Mouse (Mus musculus) forebrain, postnatal 0 days (tissue): ENCODE measurements around the gene Spaca7. TPM values are rescaled to one million over a fixed set of nuclear protein-coding genes. Genes with fewer than 3 reads are reported as not detected.
"Not testable (repeated sequence)": the region's sequence is repeated elsewhere in the genome, so short reads cannot be mapped to it uniquely, and the experiment has no call there.

Experiments
- ATAC-seq: fragments of 200-750 bp; cut with Nextera tagmentation; 2 replicates; pipeline ENCODE4 v1.8.0; 2017; ENCODE audit warnings: mild to moderate bottlenecking, moderate library complexity
- DNase-seq: peaks from one replicate; pipeline ENCODE4 v3.0.0-alpha.2; 2015
- H3K27ac ChIP-seq: fragments of 300-500 bp; sonication (generic); 2 replicates; pipeline ENCODE4 v1.5.1; 2014; ENCODE audit warnings: low read depth, mild to moderate bottlenecking, antibody characterized with exemption, low read length, moderate library complexity, mixed read lengths
- H3K27me3 ChIP-seq: fragments of 300-500 bp; sonication (generic); 2 replicates; pipeline ENCODE4 v1.6.1; 2014; ENCODE audit warnings: mild to moderate bottlenecking, low read length, mixed read lengths; ENCODE audit not compliant: insufficient read depth
- H3K36me3 ChIP-seq: fragments of 300-500 bp; sonication (generic); 2 replicates; pipeline ENCODE4 v1.6.1; 2014; ENCODE audit warnings: mild to moderate bottlenecking, moderate library complexity; ENCODE audit not compliant: insufficient read depth
- H3K4me1 ChIP-seq: fragments of 300-500 bp; sonication (generic); 2 replicates; pipeline ENCODE4 v1.6.1; 2014; ENCODE audit warnings: antibody characterized with exemption; ENCODE audit not compliant: insufficient read depth
- H3K4me2 ChIP-seq: fragments of 300-500 bp; sonication (generic); 2 replicates; pipeline ENCODE4 v1.6.1; 2014; ENCODE audit warnings: low read depth, mild to moderate bottlenecking, moderate library complexity
- H3K4me3 ChIP-seq: fragments of 300-500 bp; sonication (generic); 2 replicates; pipeline ENCODE4 v1.5.1; 2014; ENCODE audit warnings: low read depth, low read length, mixed read lengths
- H3K9ac ChIP-seq: fragments of 300-500 bp; sonication (generic); 2 replicates; pipeline ENCODE4 v1.6.1; 2014; ENCODE audit warnings: mild to moderate bottlenecking
- H3K9me3 ChIP-seq: fragments of 300-500 bp; sonication (generic); 2 replicates; pipeline ENCODE4 v1.6.1; 2016; ENCODE audit warnings: low read length
- CTCF ChIP-seq: sonication (generic); IDR thresholded peaks from 2 replicates; pipeline ENCODE4 v1.5.1; 2016; ENCODE audit warnings: antibody characterized with exemption, control low read depth, low read depth
- WGBS: fragments of 180-500 bp; shearing (Covaris S2); extraction: QIAGEN DNeasy Blood & Tissue Kit; methylation state at CpG from one replicate; pipeline ENCODE4 v1.1.7; 2014; 5-methylcytosine and 5-hydroxymethylcytosine counted together
- polyA plus RNA-seq: library from polyadenylated mRNA; unstranded; fragments of >200 nt; fragmentation: Nextera tagmentation; extraction: Ambion mirVana; gene quantifications from 2 replicates; pipeline ENCODE4 v1.2.1, GENCODE M21; 2015
- total RNA-seq: library from RNA; depleted of rRNA; stranded (reverse); fragments of >200 nt; gene quantifications from 2 replicates; pipeline ENCODE4 v1.2.3, GENCODE M21; 2014

The Spaca7 gene
- total and polyA plus RNA-seq, 2 experiments from 2014 or later: not detected

DNA sequence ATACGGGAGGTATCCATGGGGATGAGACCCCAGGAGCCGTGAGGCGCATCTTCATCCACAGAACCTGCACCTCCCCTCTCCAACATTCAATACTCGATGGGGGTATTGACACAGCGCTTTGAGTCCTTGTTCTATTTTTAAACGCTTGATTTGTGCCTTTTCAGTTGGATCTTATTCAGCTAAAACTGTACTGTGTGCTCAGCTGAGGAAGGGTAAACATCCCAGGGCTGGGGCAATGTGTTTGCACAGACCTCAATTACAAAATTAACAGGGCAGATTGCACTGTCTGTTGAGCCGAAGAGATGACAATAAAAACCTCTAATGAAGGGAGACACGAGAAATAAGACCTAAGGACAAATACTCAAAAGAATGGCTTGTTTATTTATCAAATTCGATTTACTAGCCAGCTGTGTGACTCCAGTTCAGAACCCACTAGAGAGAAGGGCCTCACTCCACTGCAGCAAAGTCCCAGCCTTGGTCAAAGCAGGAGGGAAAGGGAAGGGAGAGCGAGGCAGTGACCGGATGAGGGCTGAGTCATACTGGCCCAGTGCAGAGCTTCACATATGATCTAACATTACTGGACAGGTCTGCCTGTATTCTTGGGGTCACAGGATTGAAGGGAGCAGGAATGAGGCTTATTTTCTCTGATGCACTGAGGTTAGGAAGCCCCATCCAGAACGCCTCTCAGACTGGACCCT, 37.1 kb downstream of the Spaca7 start:
- Histone ChIP-seq H3K27ac (no peak overlapping the region), H3K4me2 (no peak overlapping the region), H3K27me3 (no peaks in the 10 kb centered on the region), H3K4me1 (no peaks in the 10 kb centered on the region), H3K9ac (no peak overlapping the region), H3K9me3 (no peaks in the 10 kb centered on the region), H3K36me3 (peaks cover 2% of the 10 kb centered on the region; the same call in 1 of the 2 replicates), H3K4me3 (no peak overlapping the region)
- ATAC-seq (0 out of 2 replicates have a peak, but pooled peaks have one; percentile 46), DNase-seq (no peak)
- TF ChIP-seq CTCF: no peak
- 50% methylated on average over 12 of the region's 12 CpGs for WGBS

DNA sequence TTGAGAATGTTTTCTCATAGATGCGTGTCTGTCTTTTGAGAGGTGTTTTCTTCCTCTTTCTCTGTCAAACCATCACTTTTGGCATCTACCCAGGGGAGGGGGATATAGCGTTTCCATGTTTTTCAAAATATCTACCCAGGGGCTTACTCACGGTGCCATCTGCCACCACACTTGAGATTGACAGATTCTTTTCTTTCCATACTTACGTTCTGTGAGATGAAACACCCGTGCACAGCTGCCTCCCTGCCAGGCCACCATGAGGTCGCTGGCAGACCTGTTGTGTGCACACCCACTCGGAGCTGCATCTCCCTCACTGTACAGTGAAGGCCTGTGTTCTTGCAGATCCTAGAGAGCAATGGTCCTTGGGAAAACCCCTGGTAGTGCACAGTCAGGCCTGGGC, 40.4 kb downstream of the Spaca7 start:
- no peak overlapping the region for H3K4me3 ChIP-seq
- no peak for ATAC-seq
- no peaks in the 10 kb centered on the region for H3K27me3 ChIP-seq
- H3K4me2 ChIP-seq: no peak overlapping the region
- peaks cover 15% of the 10 kb centered on the region for H3K36me3 ChIP-seq
- H3K9ac ChIP-seq: no peak overlapping the region
- TF ChIP-seq CTCF: no peak
- H3K27ac ChIP-seq: no peak overlapping the region
- H3K4me1 ChIP-seq: no peaks in the 10 kb centered on the region
- 42% methylated on average over 7 of the region's 7 CpGs for WGBS
- DNase-seq: no peak
- H3K9me3 ChIP-seq: no peaks in the 10 kb centered on the region

DNA sequence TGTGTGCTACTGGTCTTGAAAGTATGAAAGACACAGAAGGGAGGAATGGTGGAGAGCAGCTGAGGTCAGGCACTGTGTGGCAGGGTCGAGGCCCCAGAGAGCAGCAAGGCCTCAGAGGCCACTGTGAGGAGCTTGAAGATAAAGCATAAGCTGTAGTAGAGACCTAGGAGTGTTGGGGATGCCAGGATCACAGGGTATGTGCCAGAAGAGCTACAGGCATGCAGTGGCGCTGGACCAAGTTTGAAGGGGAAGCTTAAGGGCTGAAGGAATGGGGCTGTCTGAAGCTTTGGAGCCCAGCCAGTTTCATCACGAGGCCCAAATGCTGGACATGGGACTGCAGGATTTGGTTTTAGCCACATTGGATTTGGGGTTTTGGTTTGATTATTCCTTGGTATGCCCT, 44.5 kb downstream of the Spaca7 start:
- DNase-seq, H3K9ac ChIP-seq, ATAC-seq: not testable (repeated sequence)

DNA sequence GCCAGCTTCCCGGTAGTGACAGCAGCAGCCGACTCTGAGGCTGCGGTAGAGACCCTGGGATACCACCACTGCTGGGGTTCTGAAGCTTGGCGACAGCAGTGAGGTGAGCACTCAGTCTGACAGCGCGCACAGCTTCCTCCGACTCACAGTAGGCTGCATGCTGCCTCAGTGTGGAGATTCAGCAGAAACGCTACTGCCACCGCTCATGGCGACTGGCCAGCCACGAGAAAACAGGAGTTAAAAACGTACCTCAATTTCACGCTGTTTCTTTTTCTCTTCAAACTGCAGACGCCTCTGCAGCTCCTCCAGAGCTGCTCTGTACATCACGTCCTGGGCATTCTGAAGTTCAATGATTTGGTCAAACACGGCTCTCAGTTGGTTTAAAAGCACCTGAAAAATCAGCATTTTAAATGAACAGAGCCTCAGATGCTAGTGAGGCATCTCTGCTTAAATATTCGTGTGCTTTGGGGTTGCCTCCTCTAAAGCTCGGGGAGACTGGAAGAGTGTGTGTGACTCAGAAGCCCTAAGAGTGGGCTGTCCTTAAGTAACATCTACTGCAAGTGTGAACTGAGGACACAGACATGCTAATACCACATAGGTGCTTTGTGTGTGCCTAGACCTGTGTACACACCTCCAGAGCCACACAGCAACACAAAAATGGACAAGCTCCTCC, 48.9 kb downstream of the Spaca7 start:
- no peaks in the 10 kb centered on the region for H3K27me3 ChIP-seq

More for the DNA sequence above, 44.5 kb downstream of the Spaca7 start:
- H3K9me3 ChIP-seq, H3K27me3 ChIP-seq, H3K4me3 ChIP-seq, H3K4me1 ChIP-seq, H3K4me2 ChIP-seq, H3K27ac ChIP-seq: not testable (repeated sequence)
- WGBS: 84% methylated on average over 3 of the region's 3 CpGs
- H3K36me3 ChIP-seq: peaks cover 38% of the 10 kb centered on the region

DNA sequence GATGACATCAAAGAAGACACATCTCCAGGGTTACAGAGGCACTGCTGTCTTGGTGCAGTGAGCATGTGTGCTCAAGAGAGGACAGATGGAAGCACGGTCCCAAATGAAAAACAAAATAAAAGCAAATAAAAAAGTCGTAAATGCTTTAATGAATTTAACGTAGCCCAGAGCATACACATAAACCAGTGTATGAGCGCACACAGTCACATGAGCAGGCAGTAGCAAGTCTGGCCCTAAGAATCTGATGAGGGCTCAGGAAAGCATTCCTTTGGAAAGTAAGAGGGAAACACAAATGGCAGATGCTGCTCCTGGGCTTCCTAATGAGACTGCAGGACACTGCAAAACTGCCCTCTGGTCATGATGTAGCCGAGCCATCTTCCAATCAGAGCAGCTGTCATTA, 53.1 kb downstream of the Spaca7 start:
- Histone ChIP-seq H3K36me3 (peaks cover 29% of the 10 kb centered on the region), H3K4me3 (no peak overlapping the region), H3K27ac (no peak overlapping the region), H3K4me2 (no peak overlapping the region), H3K27me3 (no peaks in the 10 kb centered on the region), H3K9me3 (no peaks in the 10 kb centered on the region), H3K4me1 (no peaks in the 10 kb centered on the region), H3K9ac (no peak overlapping the region)
- ATAC-seq (no peak), DNase-seq (no peak)
- TF ChIP-seq CTCF: no peak
- 61% methylated on average over 5 of the region's 5 CpGs for WGBS

More for the DNA sequence above, 48.9 kb downstream of the Spaca7 start:
- no peak overlapping the region for H3K27ac ChIP-seq
- H3K4me2 ChIP-seq: no peak overlapping the region
- H3K4me3 ChIP-seq: no peak overlapping the region
- H3K9me3 ChIP-seq: no peaks in the 10 kb centered on the region
- no peak for TF ChIP-seq CTCF
- no peak for DNase-seq
- no peak overlapping the region for H3K9ac ChIP-seq
- H3K36me3 ChIP-seq: peaks cover 32% of the 10 kb centered on the region
- WGBS: 91% methylated on average over 18 of the region's 18 CpGs
- no peaks in the 10 kb centered on the region for H3K4me1 ChIP-seq
- ATAC-seq: no peak

DNA sequence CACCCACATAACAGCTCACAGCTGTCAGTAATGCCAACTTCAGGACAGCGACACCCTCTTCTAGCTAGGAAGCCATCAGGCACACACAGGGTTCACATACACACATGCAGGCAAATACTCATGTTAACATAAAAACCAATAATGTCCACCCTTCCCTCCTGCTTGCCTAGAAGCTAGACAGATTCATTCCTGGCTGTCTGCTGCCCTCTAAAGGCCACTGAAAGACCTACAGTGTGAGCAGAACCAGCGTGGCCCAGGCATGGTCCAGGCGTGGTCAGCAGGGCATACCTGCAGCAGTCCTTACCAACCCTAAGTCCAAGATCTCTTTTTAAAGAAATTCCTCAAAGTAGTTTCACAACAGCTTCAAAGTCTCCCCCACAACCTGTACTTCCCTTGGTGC, 56.2 kb downstream of the Spaca7 start:
- ATAC-seq (peak; percentile 85), DNase-seq (peak; percentile 76)
- Histone ChIP-seq H3K4me2 (no peak overlapping the region), H3K4me1 (no peaks in the 10 kb centered on the region), H3K4me3 (no peak overlapping the region), H3K27ac (0 out of 2 replicates have a peak overlapping the region, but pooled peaks have one; percentile 4), H3K36me3 (peaks cover 27% of the 10 kb centered on the region; the same call in 1 of the 2 replicates), H3K9me3 (no peaks in the 10 kb centered on the region), H3K27me3 (no peaks in the 10 kb centered on the region), H3K9ac (no peak overlapping the region)
- TF ChIP-seq CTCF: peak; percentile 93
- 35% methylated on average over 3 of the region's 3 CpGs for WGBS

DNA sequence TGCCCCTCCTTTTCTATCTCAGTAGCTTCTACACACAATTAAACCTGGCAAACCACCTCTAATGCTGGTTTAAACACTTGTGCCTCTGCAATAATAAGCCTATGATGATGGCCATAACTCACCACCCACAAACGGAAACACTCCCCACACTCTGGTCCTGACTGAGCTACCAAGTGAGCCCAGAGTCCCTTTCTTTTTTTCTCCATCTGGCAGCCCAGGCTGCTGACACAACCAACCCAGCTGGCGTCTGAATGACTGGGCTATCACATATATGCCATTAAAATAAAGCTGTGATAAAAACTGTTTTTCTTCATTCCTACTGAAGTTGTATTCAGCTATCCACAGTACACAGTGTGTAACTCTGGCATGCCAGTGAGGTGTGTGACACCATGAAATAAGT, 62.5 kb downstream of the Spaca7 start:
- WGBS: 71% methylated on average over 2 of the region's 2 CpGs
- DNase-seq: peak; percentile 64
- no peak for TF ChIP-seq CTCF
- H3K9ac ChIP-seq: no peak overlapping the region
- peaks cover 57% of the 10 kb centered on the region for H3K36me3 ChIP-seq
- no peaks in the 10 kb centered on the region for H3K9me3 ChIP-seq
- no peaks in the 10 kb centered on the region for H3K4me1 ChIP-seq
- H3K4me2 ChIP-seq: no peak overlapping the region
- peak; percentile 81 for ATAC-seq
- no peaks in the 10 kb centered on the region for H3K27me3 ChIP-seq
- H3K27ac ChIP-seq: no peak overlapping the region
- no peak overlapping the region for H3K4me3 ChIP-seq
